Mouse (Mus musculus): ENCODE data around the gene Plaur. TPM values are rescaled to one million over a fixed set of nuclear protein-coding genes. Genes with fewer than 3 reads are reported as not detected.

Plaur gene
- polyA plus RNA-seq, 1 experiment from 2014 or later, result 3.5 TPM

DNA sequence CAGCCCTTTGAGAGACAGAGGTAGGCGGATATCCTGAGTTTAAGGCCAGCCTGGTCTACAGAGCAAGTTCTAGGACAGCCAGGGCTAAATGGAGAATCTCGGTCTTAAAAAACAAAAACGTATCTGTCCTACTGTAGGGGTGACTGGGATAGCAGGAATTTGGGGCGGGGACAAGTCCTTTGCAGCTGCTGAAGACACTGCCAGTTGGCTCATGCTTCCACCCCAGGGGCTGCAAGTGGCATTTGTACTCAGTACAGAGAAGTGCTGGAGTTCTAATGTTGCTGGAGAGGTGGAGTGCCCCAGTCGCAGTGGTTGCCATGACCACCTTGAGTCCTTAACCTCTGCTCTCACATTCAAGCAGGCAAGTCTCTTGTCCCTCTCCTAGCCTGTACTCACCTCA, 60.5 kb downstream of the Plaur start:
- ATAC-seq (ENCODE audit: low FRiP score, low read depth), result no peak
- no peak overlapping the region for H3K27ac ChIP-seq
- H3K9me3 ChIP-seq, result no peaks in the 10 kb centered on the region
- no peak overlapping the region for H3K4me3 ChIP-seq
- no peak overlapping the region for H3K9ac ChIP-seq
- no peak overlapping the region for H3K4me2 ChIP-seq (replicated peaks)
- H3K36me3 ChIP-seq, result no peaks in the 10 kb centered on the region
- H3K27me3 ChIP-seq, result no peaks in the 10 kb centered on the region
- 61% methylated on average over 5 of the region's 5 CpGs for WGBS
- peaks cover 9% of the 10 kb centered on the region; the same call in 1 of the 2 replicates for H3K4me1 ChIP-seq

DNA sequence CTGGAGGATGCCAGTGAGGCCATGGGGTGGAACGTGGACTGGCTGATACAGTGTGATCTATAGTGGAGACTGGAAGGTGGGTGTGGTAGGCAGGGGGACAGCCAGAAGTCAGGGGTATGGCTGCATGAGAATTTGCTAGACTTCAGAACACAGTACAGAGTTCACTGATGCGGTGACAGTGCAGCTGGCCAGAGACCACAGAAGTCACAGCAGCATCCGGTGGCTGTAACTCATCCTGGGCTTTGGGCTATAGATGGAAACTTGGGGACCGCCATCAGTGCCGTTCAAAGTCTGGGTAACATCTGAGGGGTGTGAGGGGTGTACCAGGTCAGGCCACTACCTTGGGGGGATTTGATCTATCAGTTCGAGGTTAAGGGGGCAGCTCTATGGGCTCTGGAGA, 61.4 kb downstream of the Plaur start:
- Histone ChIP-seq H3K9ac (no peak overlapping the region), H3K36me3 (no peaks in the 10 kb centered on the region), H3K27me3 (no peaks in the 10 kb centered on the region), H3K27ac (no peak overlapping the region), H3K4me2 (replicated peaks) (no peak overlapping the region), H3K4me3 (no peak overlapping the region), H3K4me1 (peaks cover 9% of the 10 kb centered on the region; the same call in 1 of the 2 replicates), H3K9me3 (no peaks in the 10 kb centered on the region)
- 82% methylated on average over 6 of the region's 6 CpGs for WGBS
- no peak for ATAC-seq (ENCODE audit: low FRiP score, low read depth)

DNA sequence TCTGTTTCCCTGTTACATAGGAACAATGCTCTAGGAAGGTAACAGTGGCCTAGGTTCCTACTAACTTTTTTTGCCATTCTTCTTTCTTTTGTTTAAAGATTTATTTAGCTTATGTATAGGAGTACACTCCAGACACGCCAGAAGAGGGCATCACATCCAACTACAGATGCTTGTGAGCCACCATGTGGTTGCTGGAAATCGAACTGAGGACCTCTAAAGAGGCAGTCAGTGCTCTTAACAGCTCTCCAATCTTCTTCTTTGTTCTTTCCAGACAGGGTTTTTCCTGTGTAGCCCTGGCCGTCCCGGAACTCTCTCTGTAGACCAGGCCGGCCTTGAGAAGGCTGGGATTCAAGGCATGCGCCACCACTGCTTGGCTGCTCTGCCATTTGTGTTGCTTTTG, 62.7 kb downstream of the Plaur start:
- 80% methylated on average over 6 of the region's 6 CpGs for WGBS

More for the DNA sequence above, 62.7 kb downstream of the Plaur start:
- H3K36me3 ChIP-seq, result no peaks in the 10 kb centered on the region
- H3K4me1 ChIP-seq, result peaks cover 17% of the 10 kb centered on the region
- H3K27me3 ChIP-seq, result no peaks in the 10 kb centered on the region
- no peak for ATAC-seq (ENCODE audit: low FRiP score, low read depth)
- H3K27ac ChIP-seq, result no peak overlapping the region
- no peak overlapping the region for H3K4me3 ChIP-seq
- H3K4me2 ChIP-seq (replicated peaks), result no peak overlapping the region
- H3K9ac ChIP-seq, result no peak overlapping the region
- H3K9me3 ChIP-seq, result no peaks in the 10 kb centered on the region

Other genes with a start within 250 kb of the Plaur start
- gene Zfp109, start 224.9 kb upstream of the Plaur start, polyA plus RNA-seq (2015; fragmentation: Nextera tagmentation; extraction: Ambion mirVana), result 6.1 and 6.9 TPM in 2 replicates
- 5.4 and 5.5 TPM in 2 replicates for gene Zfp108, start 207.7 kb upstream of the Plaur start, polyA plus RNA-seq (2015; fragmentation: Nextera tagmentation; extraction: Ambion mirVana)
- gene Zfp93, start 192.1 kb upstream of the Plaur start, polyA plus RNA-seq (2015; fragmentation: Nextera tagmentation; extraction: Ambion mirVana), result 8.9 and 9.8 TPM in 2 replicates
- 54.1 and 63.5 TPM in 2 replicates for gene Zfp61, start 161.3 kb upstream of the Plaur start, polyA plus RNA-seq (2015; fragmentation: Nextera tagmentation; extraction: Ambion mirVana)
- 15.0 and 16.0 TPM in 2 replicates for gene Zfp94, start 145.8 kb upstream of the Plaur start, polyA plus RNA-seq (2015; fragmentation: Nextera tagmentation; extraction: Ambion mirVana)
- gene Tescl, start 128.5 kb upstream of the Plaur start, polyA plus RNA-seq (2015; fragmentation: Nextera tagmentation; extraction: Ambion mirVana), result not detected in 2 replicates
- not detected in 2 replicates for gene Lypd5, start 113.3 kb upstream of the Plaur start, polyA plus RNA-seq (2015; fragmentation: Nextera tagmentation; extraction: Ambion mirVana)
- gene Kcnn4, start 92.2 kb upstream of the Plaur start, polyA plus RNA-seq (2015; fragmentation: Nextera tagmentation; extraction: Ambion mirVana), result 1.4 and 2.4 TPM in 2 replicates
- gene Smg9, start 62.9 kb upstream of the Plaur start, polyA plus RNA-seq (2015; fragmentation: Nextera tagmentation; extraction: Ambion mirVana), result 24.5 and 25.1 TPM in 2 replicates
- not detected in 2 replicates for gene Irgc1, start 10.2 kb upstream of the Plaur start, polyA plus RNA-seq (2015; fragmentation: Nextera tagmentation; extraction: Ambion mirVana)
- 6.3 and 6.5 TPM in 2 replicates for gene Cadm4, start 19.5 kb downstream of the Plaur start, polyA plus RNA-seq (2015; fragmentation: Nextera tagmentation; extraction: Ambion mirVana)
- 64.2 and 68.3 TPM in 2 replicates for gene Zfp428, start 44.5 kb downstream of the Plaur start, polyA plus RNA-seq (2015; fragmentation: Nextera tagmentation; extraction: Ambion mirVana)
- 0.42 and 0.66 TPM in 2 replicates for gene AC161166.1, start 50.0 kb downstream of the Plaur start, polyA plus RNA-seq (2015; fragmentation: Nextera tagmentation; extraction: Ambion mirVana)
- gene Irgq, start 68.2 kb downstream of the Plaur start, polyA plus RNA-seq (2015; fragmentation: Nextera tagmentation; extraction: Ambion mirVana), result 6.8 and 8.1 TPM in 2 replicates
- not detected in 2 replicates for gene Pinlyp, start 83.6 kb downstream of the Plaur start, polyA plus RNA-seq (2015; fragmentation: Nextera tagmentation; extraction: Ambion mirVana)
- gene Xrcc1, start 83.8 kb downstream of the Plaur start, polyA plus RNA-seq (2015; fragmentation: Nextera tagmentation; extraction: Ambion mirVana), result 125 and 131 TPM in 2 replicates
- gene Ethe1, start 125.1 kb downstream of the Plaur start, polyA plus RNA-seq (2015; fragmentation: Nextera tagmentation; extraction: Ambion mirVana), result 28.2 TPM in 2 replicates
- 5.9 and 6.2 TPM in 2 replicates for gene Zfp575, start 125.2 kb downstream of the Plaur start, polyA plus RNA-seq (2015; fragmentation: Nextera tagmentation; extraction: Ambion mirVana)
- gene Phldb3, start 148.3 kb downstream of the Plaur start, polyA plus RNA-seq (2015; fragmentation: Nextera tagmentation; extraction: Ambion mirVana), result 0.24 and 0.34 TPM in 2 replicates
- gene Lypd3, start 174.1 kb downstream of the Plaur start, polyA plus RNA-seq (2015; fragmentation: Nextera tagmentation; extraction: Ambion mirVana), result 7.9 and 10.2 TPM in 2 replicates
- not detected in 2 replicates for gene Tex101, start 214.2 kb downstream of the Plaur start, polyA plus RNA-seq (2015; fragmentation: Nextera tagmentation; extraction: Ambion mirVana)
- gene BC049730, start 246.8 kb downstream of the Plaur start, polyA plus RNA-seq (2015; fragmentation: Nextera tagmentation; extraction: Ambion mirVana), result not detected in 2 replicates

Data from limb, embryonic 13.5 days (tissue).